Mouse (Mus musculus) mouse trophoblast stem cell (cell line): ENCODE data around the gene Tmem129.

ENCODE experiments used
- in situ Hi-C, 2 experiments: fragments of 300-500 bp; cut with MseI, MboI; formaldehyde crosslinking; loops; 2 replicates in 1 of 2; 3 replicates in 1 of 2; pipeline ENCODE4 v1.15.1; 2025

The Tmem129 gene

DNA sequence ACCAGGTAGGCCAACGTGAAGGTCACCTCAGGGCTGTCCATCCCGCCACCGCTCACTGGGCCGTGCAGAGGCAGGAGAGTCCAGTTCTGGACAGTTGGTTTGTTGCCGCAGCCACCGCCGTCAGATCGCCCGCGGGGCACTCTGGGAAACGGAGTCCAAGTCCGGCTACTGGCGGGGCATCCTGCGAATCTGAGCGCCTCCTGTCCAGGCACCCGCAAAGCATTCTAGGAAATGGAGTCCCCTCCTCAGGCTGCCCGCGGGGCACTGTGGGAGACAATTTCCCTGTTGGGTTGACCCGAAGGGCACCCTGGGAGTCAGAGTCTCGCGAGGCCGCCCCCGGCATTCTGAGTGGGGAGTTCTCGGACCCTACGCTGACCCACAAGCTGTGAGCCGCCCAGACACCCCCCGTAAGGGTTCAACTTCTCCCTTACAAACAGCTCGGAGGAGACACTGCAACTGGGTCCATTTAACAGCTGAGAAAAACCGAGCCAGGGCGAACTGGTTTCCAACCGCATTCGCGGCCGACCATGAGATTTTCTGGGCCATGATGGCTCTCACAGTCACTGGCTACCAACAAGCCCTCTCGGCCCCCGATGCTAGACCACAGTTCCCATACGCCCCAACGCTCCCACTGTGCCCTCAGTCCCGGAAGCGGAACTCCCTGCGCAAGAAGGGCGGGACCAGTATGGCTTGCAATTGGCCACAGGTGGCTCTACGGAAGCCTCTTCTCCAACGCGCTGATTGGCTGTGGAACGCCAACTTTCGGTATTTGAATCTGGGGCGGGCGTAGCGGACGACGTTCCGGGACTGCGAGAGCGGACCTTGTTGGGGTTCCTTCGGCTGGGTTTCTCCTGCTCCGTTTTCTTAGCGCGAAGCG is at the start of gene Tmem129, which contains the start of gene Tacc3:
Tmem129 (minus strand) TSS at position 630 of the 877 bp plus-strand sequence.
Tacc3 (plus strand) TSS at position 342 of the 877 bp plus-strand sequence.
- in situ Hi-C loops, result no loop called here

- in situ Hi-C loops, result no loop called here
These were observed 48.9 kb upstream of the Tmem129 start for GRCm38 (mm10) chr5:33707163-33707562.

DNA sequence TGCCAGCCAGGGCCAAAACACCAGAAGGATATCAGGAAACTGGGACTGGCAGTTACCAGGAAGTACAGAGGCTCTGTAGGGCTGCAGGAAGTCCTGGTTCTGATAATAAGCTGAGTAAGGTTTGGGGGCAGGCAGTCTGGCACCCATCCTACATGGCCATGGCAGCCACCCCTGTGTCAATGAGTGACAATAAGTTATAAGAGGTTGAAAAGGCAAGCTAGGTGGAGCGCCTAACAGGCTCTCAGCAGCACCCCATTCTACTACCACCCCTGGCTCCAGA is 48.1 kb upstream of the Tmem129 start:
- in situ Hi-C loops, result no loop called here

DNA sequence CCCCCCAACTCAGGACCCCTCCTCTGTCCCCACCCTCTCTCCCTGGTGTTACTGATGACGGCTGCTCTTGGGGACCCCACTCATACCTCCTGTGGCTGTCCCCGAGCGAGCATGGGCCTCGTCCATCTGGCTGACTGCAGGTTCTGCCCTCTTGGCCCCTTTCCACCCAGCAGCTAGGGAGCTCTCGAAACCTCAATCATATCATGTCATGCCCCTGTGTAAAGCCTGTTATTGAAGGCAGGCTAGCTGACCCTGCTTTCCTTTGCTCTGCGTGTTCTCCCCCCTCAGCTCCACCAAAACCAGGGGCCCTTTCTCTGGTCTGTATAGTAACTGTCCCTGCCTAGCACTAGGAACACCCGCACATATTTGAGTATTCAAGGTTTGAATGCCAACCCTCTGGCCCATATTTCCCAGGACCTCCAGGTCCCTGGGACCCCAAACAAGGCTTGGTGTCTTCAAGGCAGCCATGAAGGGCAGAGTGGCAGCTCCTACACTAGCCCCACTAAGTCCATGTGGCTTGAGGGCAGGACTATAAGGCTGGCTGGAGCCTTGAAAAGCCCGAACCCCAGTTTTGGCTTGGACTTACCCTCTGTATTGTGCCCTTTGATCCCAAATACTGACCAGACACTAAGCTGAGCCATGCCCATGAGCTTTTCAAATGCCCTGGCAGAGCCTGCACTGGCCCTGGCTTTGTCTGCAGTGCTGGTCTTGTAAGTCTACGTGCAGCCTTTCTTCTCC is 47.6 kb upstream of the Tmem129 start:
- in situ Hi-C loops, result no loop called here

- in situ Hi-C loops, result no loop called here
These were observed 46.9 kb upstream of the Tmem129 start for GRCm38 (mm10) chr5:33704945-33705611.

GRCm38 (mm10) chr5:33703999-33704398 is 45.8 kb upstream of the Tmem129 start:
- in situ Hi-C loops, result no loop called here

DNA sequence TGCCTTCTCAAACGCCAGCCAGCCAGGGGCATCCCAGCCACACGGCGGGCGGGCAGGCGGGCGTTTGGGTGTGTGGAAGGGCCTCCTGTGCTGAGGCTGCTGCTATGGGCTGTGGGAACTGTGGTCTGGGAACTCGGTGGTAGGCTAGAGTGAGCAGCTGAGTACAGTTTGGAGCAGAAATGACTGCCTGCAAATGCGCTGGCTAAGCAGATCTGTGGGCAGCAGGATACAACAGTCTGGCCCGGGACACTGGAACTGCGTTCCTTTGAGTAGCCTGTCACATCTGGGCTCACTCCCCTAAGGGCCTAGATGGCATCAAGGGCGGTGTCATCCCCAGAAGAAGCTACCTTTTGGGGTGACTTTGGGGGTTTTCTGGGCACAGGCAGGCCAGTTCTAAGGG is 43.6 kb upstream of the Tmem129 start:
- in situ Hi-C loops, result no loop called here

- in situ Hi-C loops, result no loop called here
These were observed 41.8 kb upstream of the Tmem129 start for GRCm38 (mm10) chr5:33700010-33700409.

- in situ Hi-C loops, result no loop called here
These were observed 40.5 kb upstream of the Tmem129 start for GRCm38 (mm10) chr5:33698669-33699068.

GRCm38 (mm10) chr5:33697947-33698512 is 39.8 kb upstream of the Tmem129 start:
- in situ Hi-C loops, result no loop called here

- in situ Hi-C loops, result no loop called here
These were observed 39.3 kb upstream of the Tmem129 start for GRCm38 (mm10) chr5:33697534-33697933.

DNA sequence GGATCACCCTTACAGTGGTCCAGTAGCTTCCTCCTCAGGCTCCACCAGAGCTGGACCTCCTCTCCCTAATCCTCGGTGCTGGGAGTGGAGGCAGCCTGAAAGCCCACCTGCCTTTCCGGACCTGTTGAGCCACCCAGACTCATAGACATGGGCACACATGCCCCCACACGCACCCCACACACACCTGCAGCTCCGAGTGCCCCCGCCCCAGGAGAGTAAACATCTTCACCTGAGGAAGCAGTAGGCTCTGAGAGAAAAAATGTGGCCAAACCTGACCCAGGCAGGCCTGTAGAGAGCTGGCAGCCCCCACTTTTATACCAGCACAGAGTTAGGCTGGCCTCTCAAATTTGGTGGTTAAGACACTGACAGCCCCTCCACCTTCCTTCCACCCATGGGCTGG is 38.2 kb upstream of the Tmem129 start:
- in situ Hi-C loops, result no loop called here

GRCm38 (mm10) chr5:33695718-33696121 is 37.5 kb upstream of the Tmem129 start:
- in situ Hi-C loops, result no loop called here

DNA sequence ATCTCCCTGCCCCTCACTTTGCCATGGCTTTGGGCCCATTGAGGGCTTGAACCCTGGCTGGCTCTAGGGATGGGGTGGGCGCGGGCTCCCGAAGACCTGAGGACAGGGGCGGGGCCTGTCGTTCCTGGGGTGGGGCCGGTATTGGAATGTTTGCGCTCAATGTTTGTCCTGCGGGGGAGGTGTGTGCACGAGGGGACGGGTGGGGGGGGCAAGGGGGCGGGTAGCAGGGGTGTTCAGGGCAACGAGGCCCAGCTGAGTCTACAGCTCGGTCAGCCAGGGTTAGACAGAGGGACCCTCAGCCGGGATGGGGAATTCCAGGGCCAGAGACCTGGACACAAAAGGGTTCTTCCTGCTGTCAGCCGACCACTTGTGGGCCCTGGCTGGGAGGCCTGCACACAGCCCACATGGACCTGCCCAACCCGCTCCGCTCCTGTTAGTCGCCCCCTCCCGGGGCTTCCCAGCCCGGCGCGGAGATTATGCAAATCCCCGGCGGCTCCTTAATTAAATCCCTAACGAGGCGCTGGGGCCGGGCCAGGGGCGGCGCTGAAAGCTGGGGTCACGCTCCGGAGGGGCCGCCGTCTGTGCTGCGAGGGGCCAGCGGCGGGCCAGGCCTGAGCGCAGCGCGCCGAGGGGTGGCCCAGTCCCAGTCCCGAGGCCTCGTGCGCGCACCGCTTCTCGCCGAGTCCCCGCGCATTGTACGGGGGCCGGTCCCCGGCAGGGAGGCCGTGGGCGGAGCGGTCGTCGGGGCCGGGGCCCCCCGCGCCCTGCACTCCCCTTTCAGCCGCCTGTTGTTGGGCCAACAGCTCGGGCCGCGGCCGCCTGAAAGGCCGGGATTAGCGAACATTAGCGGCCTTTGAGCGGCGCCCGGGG is 36.9 kb upstream of the Tmem129 start:
- in situ Hi-C loops, result no loop called here

GRCm38 (mm10) chr5:33694461-33694847 is 36.2 kb upstream of the Tmem129 start:
- in situ Hi-C loops, result no loop called here

DNA sequence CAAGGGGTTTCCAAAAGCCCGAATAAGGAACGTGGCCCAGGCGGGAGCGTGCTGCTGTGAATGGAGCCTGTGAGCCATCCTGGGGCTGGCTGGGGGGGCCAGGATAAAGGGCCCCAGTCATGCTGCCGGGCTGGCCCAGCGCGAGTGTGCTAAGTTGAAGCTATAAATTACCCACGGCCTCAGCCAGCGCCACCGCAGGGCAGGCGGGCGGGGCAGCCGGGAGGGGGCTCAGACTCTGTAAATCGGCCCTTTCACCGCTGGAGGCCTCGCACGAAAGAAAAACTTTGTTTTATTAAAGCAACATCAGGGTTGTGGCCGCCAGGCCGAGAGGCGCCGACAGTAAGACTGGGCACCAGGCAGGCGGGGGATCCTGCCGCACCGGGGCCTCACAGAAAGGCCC is 34.2 kb upstream of the Tmem129 start:
- in situ Hi-C loops, result no loop called here

DNA sequence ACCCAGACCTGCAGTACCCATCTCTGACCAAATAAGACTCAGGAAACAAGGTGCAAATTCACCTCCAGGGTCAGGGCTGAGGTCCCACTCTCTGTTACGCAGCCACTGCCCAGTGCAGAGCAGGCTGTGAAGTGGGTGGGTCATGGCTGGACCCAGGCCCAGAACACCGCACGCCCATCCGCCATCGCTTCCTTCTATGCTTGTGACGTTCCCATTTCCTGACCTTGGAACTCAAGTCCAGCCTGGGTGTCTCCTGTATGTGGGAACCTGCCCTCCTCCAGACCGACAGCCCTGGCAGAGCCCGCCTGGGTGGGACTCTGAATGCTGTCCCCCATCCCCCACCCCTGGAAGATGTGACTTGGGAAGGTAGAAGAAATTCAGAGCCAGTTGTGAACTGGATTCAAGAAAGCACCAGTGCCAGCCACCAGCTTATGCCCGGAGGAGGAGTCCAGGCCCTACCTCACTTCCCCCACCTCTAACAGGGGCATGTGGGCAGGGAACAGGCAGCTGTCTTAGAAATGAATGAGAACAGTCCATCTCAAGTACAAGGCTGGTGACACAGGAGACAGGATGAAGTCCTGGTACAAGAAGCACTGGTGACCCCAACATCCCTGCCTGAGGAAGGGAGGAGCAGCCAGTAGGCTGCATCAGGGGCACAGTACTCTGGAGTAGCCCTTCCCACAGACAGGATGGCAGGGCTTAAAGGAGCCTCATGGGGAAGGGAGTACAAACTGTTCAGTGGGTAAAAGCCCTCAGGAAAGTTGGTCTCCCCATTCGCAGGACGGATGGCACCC is 31.8 kb upstream of the Tmem129 start:
- in situ Hi-C loops, result loop anchor here in 1 of 2 experiments (5.0 kb wide), 1 partner anchor 32 kb away; the partner anchor contains the start of gene Fgfr3

DNA sequence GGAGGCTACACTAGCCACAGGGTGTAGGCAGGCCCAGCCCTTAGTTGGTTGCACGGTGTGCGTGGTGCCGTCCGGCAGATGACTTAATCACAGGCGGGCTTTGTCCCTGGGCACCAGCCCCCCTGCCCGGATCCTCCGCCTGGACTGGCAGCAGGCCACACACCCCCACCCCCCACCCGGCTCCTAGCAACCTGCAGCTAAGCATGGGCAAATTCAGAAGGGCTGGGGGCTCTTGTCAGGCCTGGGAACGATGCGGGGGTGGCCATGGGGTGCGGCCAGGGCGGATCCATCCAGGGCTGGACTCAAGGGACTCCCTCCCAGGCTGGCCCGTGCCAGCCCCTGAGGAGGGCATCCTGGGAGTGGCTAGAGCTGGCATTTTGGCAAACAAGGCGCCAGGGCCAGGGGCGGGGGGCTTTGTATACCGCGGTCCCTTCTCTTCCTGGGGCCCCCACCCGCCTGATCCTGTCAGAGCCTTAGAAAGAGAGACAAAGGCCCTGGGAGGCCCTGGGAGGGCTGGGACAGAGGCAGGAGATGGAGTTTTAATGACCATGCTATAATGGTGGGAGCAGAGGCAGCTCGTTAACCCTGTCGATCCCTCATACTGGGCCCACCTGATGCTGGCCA is 31.1 kb upstream of the Tmem129 start:
- in situ Hi-C loops, result loop anchor here in 1 of 2 experiments (5.0 kb wide), 1 partner anchor 33 kb away; the partner anchor contains the start of gene Fgfr3
